Mouse (Mus musculus) MEL (cell line): ENCODE measurements around the gene Cyp2d26.

Experiments used
- CTCF ChIP-seq, 3 experiments: IDR thresholded peaks in 2 of 3; conservative IDR thresholded peaks in 1 of 3; 2 replicates each; pipeline ENCODE4 v1.5.1; 2011 to 2012; ENCODE audit warnings: low read length in 3 of 3, low read depth in 2 of 3, mild to moderate bottlenecking in 2 of 3, improper control_type of control experiment in 1 of 3, inconsistent platforms in 1 of 3, mixed read lengths in 1 of 3, moderate library complexity in 1 of 3; ENCODE audit not compliant: control insufficient read depth in 1 of 3, insufficient read depth in 1 of 3, poor library complexity in 1 of 3, severe bottlenecking in 1 of 3
- ELF1 ChIP-seq: IDR thresholded peaks from 2 replicates; pipeline ENCODE4 v1.6.1; 2014; ENCODE audit warnings: low read depth, mild to moderate bottlenecking, inconsistent platforms, low read length, improper control_type of control experiment, moderate library complexity
- USF2 ChIP-seq, 2 experiments: IDR thresholded peaks; 2 replicates each; pipeline ENCODE4 v1.6.1; 2011 to 2012; ENCODE audit warnings: improper control_type of control experiment in 2 of 2, low read length in 2 of 2, borderline replicate concordance in 1 of 2, inconsistent platforms in 1 of 2, low read depth in 1 of 2, mild to moderate bottlenecking in 1 of 2; ENCODE audit not compliant: insufficient read depth in 1 of 2
- ZMIZ1 ChIP-seq: IDR thresholded peaks from 2 replicates; pipeline ENCODE4 v1.6.1; 2012; ENCODE audit warnings: low read depth, mild to moderate bottlenecking, inconsistent platforms, low read length, improper control_type of control experiment, moderate library complexity

GRCm38 (mm10) chr15:82764881-82765280 is 29.2 kb downstream of the Cyp2d26 start:
- TF ChIP-seq CTCF (IDR thresholded peaks at IDR 0.05 in 2 of 3, conservative IDR thresholded peaks at IDR 0.05 in 1 of 3; ENCODE audit: control insufficient read depth in 1 of 3, insufficient read depth in 1 of 3, low read depth in 2 of 3, low read length in 3 of 3, poor library complexity in 1 of 3, severe bottlenecking in 1 of 3) (no peak), ZMIZ1 (no peak), ELF1 (no peak), USF2 (IDR thresholded peaks at IDR 0.05; ENCODE audit: borderline replicate concordance in 1 of 2, insufficient read depth in 1 of 2, low read depth in 1 of 2, low read length in 2 of 2) (no peak)
